Mouse (Mus musculus): ENCODE measurements at regions not wholly inside any gene's neighbourhood (a gene's known extent, or its start where the extent isn't known, plus 50 kb on each side); places are given as distances from the start of the nearest gene placed in this dataset.

GRCm38 (mm10) chr1:21166287-21166733, 52.1 kb upstream of the Tmem14a start:
- TF ChIP-seq CTCF (IDR thresholded peaks at IDR 0.05; ENCODE audit: low read depth, low read length) (peak; percentile 36; the same call in 1 of the 2 replicates), GATA1 (IDR thresholded peaks at IDR 0.05; ENCODE audit: borderline replicate concordance, low read length) (no peak)

All from G1E (cell line).